Mouse (Mus musculus) spleen, adult 2 months (tissue): ENCODE measurements around the gene Flrt1. TPM values are rescaled to one million over a fixed set of nuclear protein-coding genes. Genes with fewer than 3 reads are reported as not detected.

Source experiments
- DNase-seq, 2 experiments: peaks; one replicate each; pipeline versions ENCODE4 v3.0.0 to v3.0.0-alpha.2; 2012 to 2021; ENCODE audit warnings: low spot score in 2 of 2, low read depth in 1 of 2
- H3K27ac ChIP-seq: fragments of 200-500 bp; 2 replicates; pipeline ENCODE4 v1.5.1; 2012; ENCODE audit warnings: low read length, inconsistent platforms; ENCODE audit not compliant: insufficient read depth
- H3K27me3 ChIP-seq: fragments of 200-500 bp; 2 replicates; pipeline ENCODE4 v1.6.1; 2012; ENCODE audit warnings: mild to moderate bottlenecking, moderate library complexity, low read length, inconsistent platforms; ENCODE audit not compliant: control insufficient read depth, insufficient read depth
- H3K36me3 ChIP-seq: fragments of 200-500 bp; 2 replicates; pipeline ENCODE4 v1.6.1; 2012; ENCODE audit warnings: mild to moderate bottlenecking, low read length, inconsistent platforms; ENCODE audit not compliant: control insufficient read depth, insufficient read depth
- H3K4me1 ChIP-seq: fragments of 200-500 bp; 2 replicates; pipeline ENCODE4 v1.6.1; 2011; ENCODE audit warnings: inconsistent platforms; ENCODE audit not compliant: control insufficient read depth, insufficient read depth, insufficient read length
- H3K4me3 ChIP-seq: fragments of 200-500 bp; 2 replicates; pipeline ENCODE4 v1.5.1; 2011; ENCODE audit warnings: mild to moderate bottlenecking, inconsistent platforms; ENCODE audit not compliant: insufficient read depth, insufficient read length; ENCODE audit errors: extremely low read depth
- CTCF ChIP-seq: fragments of 200-500 bp; IDR thresholded peaks from 2 replicates; pipeline ENCODE4 v1.5.1; 2011; ENCODE audit warnings: mild to moderate bottlenecking, inconsistent platforms; ENCODE audit not compliant: insufficient read depth, insufficient read length, insufficient replicate concordance; ENCODE audit errors: extremely low read depth
- POLR2A ChIP-seq: fragments of 200-500 bp; IDR thresholded peaks from 2 replicates; pipeline ENCODE4 v1.6.1; 2011; ENCODE audit warnings: low read depth, low read length, inconsistent platforms
- WGBS: fragments of 180-500 bp; shearing (Covaris S2); methylation state at CpG from one replicate; pipeline ENCODE4 v1.1.7; 2018; 5-methylcytosine and 5-hydroxymethylcytosine counted together
- polyA plus RNA-seq: library from polyadenylated mRNA; depleted of rRNA; stranded (reverse); fragments of >200 nt; gene quantifications from 2 replicates; pipeline ENCODE4 v1.2.3, GENCODE M21; 2012

The Flrt1 gene
- polyA plus RNA-seq, 1 experiment, result 0.16 TPM

- Histone ChIP-seq H3K4me1 (peaks cover 7% of the 10 kb centered on the region; the same call in 1 of the 2 replicates), H3K27ac (no peak overlapping the region), H3K27me3 (no peaks in the 10 kb centered on the region), H3K4me3 (no peak overlapping the region), H3K36me3 (no peaks in the 10 kb centered on the region)
- 53% methylated on average over 8 of the region's 8 CpGs for WGBS
- no peak for TF ChIP-seq POLR2A
- TF ChIP-seq CTCF, result no peak
- DNase-seq, result no peak
These were observed 43.1 kb upstream of the Flrt1 start for GRCm38 (mm10) chr19:7148541-7149085.

- Histone ChIP-seq H3K36me3 (no peaks in the 10 kb centered on the region), H3K27ac (no peak overlapping the region), H3K4me1 (peaks cover 9% of the 10 kb centered on the region; the same call in 1 of the 2 replicates), H3K4me3 (no peak overlapping the region), H3K27me3 (no peaks in the 10 kb centered on the region)
- no peak for TF ChIP-seq POLR2A
- TF ChIP-seq CTCF, result no peak
- WGBS, result 46% methylated on average over 4 of the region's 4 CpGs
- DNase-seq, result no peak
These were observed 42.6 kb upstream of the Flrt1 start for GRCm38 (mm10) chr19:7148096-7148495.

- no peak for DNase-seq
- Histone ChIP-seq H3K36me3 (no peaks in the 10 kb centered on the region), H3K4me1 (peaks cover 9% of the 10 kb centered on the region; the same call in 1 of the 2 replicates), H3K27me3 (no peaks in the 10 kb centered on the region), H3K4me3 (no peak overlapping the region), H3K27ac (no peak overlapping the region)
- WGBS, result 83% methylated on average over 13 of the region's 13 CpGs
- TF ChIP-seq CTCF (no peak), POLR2A (no peak)
These were observed 40.8 kb upstream of the Flrt1 start for GRCm38 (mm10) chr19:7146376-7146775.

- H3K27me3 ChIP-seq, result no peaks in the 10 kb centered on the region
These were observed 38.9 kb upstream of the Flrt1 start for GRCm38 (mm10) chr19:7144458-7144857.

GRCm38 (mm10) chr19:7143854-7144253, 38.3 kb upstream of the Flrt1 start:
- no peak for TF ChIP-seq CTCF
- H3K4me1 ChIP-seq, result peaks cover 9% of the 10 kb centered on the region; the same call in 1 of the 2 replicates
- H3K36me3 ChIP-seq, result no peaks in the 10 kb centered on the region
- 2% methylated on average over 20 of the region's 20 CpGs for WGBS
- H3K27me3 ChIP-seq, result no peaks in the 10 kb centered on the region
- peak; percentile 4 to 37 for DNase-seq
- no peak overlapping the region for H3K27ac ChIP-seq
- peak overlapping the region; percentile 4; the same call in 1 of the 2 replicates for H3K4me3 ChIP-seq

More at GRCm38 (mm10) chr19:7144458-7144857, 38.9 kb upstream of the Flrt1 start:
- no peaks in the 10 kb centered on the region for H3K36me3 ChIP-seq
- no peak for DNase-seq
- no peak overlapping the region for H3K4me3 ChIP-seq
- TF ChIP-seq POLR2A (no peak), CTCF (no peak)
- peaks cover 9% of the 10 kb centered on the region; the same call in 1 of the 2 replicates for H3K4me1 ChIP-seq
- H3K27ac ChIP-seq, result no peak overlapping the region
- WGBS, result 80% methylated on average over 3 of the region's 3 CpGs

- Histone ChIP-seq H3K27me3 (no peaks in the 10 kb centered on the region), H3K36me3 (no peaks in the 10 kb centered on the region), H3K4me1 (peaks cover 9% of the 10 kb centered on the region; the same call in 1 of the 2 replicates), H3K27ac (no peak overlapping the region), H3K4me3 (no peak overlapping the region)
- DNase-seq, result no peak
- 86% methylated on average over 5 of the region's 5 CpGs for WGBS
- TF ChIP-seq POLR2A (no peak), CTCF (no peak)
These were observed 36.8 kb upstream of the Flrt1 start for GRCm38 (mm10) chr19:7142207-7142915.

GRCm38 (mm10) chr19:7140856-7141421, 35.4 kb upstream of the Flrt1 start:
- WGBS, result 80% methylated on average over 12 of the region's 12 CpGs
- no peak overlapping the region for H3K27ac ChIP-seq

More at GRCm38 (mm10) chr19:7140856-7141421, 35.4 kb upstream of the Flrt1 start:
- DNase-seq, result no peak
- Histone ChIP-seq H3K27me3 (no peaks in the 10 kb centered on the region), H3K36me3 (no peaks in the 10 kb centered on the region), H3K4me3 (no peak overlapping the region), H3K4me1 (peaks cover 9% of the 10 kb centered on the region; the same call in 1 of the 2 replicates)
- TF ChIP-seq POLR2A, result no peak
- TF ChIP-seq CTCF, result no peak
